Mouse (Mus musculus) B cell, adult 2 months (primary cell): Measurements from ENCODE around the gene Tmprss11d.
"Not testable (repeated sequence)": the region's sequence is repeated elsewhere in the genome, so short reads cannot be mapped to it uniquely, and the experiment has no call there.

Experiments used
- DNase-seq, 2 experiments: peaks; one replicate each; pipeline ENCODE4 v3.0.0; 2022

Tmprss11d gene

DNA sequence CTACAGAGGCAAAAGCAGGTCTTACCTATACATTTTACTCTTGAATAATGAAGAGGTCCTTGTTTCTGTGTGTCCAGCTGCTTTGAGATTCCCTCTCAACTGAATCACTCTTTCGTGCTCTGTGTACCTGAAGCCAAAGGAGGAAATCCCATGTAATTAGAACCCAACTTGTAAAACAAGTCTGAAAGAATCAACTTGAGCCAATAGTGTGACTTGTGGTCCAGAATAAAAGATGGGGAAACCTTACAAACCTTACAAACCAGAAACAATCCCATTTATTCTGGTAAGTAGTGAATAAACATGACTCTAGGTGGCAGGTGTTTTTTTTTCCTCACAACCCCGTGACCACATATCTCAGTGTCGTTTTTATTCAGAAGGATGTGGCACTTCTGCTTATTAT, at the start of gene Tmprss11d:
Gene Tmprss11d (minus strand): TSS at position 101 of the 400 bp plus-strand sequence.
- no peak for DNase-seq

DNA sequence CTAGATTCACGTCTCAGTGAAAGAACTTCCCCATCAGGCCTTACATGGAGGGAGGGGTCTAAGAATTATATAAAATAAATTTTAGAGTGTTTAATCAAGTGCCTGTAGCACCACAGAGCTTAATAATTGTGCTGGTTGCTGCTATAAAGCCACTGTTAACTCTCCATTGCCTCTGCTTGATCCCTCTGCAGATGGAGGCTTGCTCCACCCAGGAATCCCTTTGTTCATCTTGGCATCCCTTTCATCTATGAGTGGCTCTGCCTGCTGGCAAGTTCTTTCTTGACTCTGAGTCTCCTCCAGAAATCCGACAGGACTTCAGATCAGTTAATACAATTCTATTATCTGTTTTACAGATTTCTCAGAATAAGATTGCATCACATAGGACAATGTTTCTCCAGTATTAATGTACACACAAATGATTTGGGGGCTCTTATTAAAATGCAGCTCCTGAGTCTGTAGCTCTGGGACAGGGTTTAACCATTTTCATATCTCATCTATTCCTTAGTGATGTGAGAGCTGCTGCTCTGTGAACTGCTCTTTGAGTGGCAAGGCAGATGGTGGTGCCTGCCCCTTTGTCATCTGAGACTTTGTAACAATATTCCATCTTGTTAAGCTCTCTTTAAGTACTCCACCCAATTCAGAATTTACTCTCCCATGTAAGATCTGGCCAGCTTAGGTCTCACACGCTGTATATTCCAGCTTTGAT, 48.3 kb upstream of the Tmprss11d start:
- no peak for DNase-seq

DNA sequence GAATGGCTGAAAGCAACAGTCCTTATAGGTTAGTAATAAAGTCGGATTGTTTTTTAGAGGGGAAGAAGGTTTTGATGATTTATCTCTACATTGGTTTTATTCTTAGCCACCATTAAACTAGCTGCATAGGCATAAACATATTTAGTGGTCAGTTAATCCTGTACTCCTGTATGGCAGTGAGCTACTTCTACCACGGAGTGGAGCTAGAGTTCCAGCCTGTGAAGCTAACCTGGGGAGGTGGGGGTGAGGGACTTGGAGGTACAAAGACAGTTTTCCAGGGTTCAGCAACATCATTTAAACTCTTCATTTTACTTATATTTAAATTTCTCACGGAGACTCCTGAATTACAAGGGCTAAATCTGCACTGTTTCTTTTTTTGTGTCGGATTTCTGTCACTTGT, 46.3 kb upstream of the Tmprss11d start:
- no peak for DNase-seq

DNA sequence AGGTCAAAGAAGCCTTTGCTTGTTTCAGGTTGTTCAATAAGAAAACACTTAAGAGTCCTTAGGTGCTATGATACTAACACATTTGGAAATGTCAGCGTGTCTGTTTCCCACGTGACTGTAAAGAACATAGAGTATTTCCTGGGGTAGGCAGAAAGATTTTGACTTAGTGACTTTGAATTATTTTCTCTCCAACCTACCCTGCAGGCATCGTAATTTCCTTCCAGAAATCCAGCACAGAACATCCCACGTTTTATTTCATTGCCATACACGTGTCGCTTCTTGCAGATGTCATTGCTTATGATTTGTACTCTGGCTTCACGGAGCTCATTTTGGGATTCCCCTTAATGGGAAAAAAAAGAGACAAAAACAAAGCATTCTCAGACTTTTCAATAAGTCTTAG, 41.1 kb upstream of the Tmprss11d start:
- no peak for DNase-seq

DNA sequence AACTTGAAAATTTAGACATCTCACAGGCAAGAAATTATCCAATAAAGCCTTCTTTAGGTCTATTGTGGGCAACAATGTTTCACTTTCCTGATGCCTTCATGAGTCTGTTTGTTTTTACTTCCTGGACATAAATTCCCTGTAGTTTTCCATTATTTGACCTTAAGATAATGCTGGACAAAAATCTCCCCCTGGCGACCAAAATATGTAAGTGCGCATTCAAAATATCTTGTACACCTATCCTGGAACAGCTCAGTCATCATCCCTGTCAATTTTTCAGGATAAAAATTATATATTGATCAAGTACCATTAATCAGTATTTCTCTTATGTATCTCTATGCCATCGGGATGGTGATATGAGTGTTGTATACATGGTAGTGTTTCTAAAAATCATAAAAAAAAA, 37.6 kb upstream of the Tmprss11d start:
- DNase-seq: no peak

DNA sequence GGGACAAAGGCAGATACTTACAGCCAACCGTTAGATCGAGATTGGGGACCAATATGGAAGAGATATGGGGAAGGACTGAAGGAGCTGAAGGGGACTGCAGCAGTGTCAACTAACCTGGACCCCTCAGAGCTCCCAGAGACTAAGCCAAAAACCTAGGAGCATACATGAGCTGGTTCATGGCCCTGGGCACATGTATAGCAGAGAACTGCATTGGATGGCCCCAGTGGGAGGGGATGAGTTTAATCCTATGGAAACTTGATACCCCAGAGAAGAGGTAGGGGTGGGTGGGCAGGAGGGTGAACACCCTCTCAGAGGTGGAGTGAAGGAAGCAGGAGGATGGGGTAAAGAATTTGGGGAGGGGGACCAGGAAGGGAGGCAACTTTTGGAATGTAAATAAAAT, 34.7 kb upstream of the Tmprss11d start:
- DNase-seq: no peak

DNA sequence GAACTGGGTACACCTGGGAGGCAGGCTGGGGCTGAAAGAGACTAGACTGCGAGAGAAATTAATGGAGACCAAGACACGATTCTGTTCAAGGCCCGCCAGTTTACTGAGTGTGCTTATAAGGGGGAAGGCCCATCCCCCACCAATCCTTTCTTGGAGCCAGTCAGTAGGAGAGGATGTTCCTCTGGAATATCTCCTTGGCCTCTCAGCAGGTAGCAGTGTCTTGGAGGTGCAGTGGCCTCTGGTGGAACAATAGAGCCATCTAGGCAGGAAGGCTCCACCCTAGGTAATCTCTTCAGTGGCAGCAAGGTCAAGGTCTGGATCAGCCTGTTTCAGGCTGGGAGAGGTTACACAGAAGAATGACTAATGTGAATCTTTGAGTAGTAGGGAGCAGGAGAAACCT, 34.0 kb upstream of the Tmprss11d start:
- DNase-seq: no peak

DNA sequence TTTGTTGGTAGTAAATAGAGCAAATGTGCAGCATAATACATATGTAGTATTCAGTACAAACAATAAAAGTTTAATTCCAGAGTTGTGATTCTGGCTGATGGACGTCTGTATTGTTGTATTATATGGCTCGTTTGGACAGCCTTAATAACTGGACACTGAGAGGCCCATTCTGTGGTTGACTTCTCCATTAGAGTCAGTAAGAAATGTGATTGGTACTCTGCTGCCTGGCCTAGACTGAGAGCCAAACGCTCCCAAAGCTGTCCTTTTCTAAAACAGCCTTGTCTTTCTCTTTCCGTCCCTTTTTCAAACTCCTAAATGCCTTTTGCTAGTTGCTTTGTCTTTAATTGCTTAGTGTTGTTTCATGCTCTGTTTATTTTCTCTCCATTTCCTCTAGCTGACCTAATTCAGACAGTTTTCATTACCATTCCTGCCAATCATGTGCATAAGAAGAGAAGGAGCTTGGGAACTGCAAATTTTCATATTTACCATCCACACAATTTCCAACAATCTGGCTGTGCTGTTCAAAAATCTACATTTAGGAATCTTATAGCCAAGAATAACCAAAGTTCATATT, 13.7 kb downstream of the Tmprss11d start:
- no peak for DNase-seq

DNA sequence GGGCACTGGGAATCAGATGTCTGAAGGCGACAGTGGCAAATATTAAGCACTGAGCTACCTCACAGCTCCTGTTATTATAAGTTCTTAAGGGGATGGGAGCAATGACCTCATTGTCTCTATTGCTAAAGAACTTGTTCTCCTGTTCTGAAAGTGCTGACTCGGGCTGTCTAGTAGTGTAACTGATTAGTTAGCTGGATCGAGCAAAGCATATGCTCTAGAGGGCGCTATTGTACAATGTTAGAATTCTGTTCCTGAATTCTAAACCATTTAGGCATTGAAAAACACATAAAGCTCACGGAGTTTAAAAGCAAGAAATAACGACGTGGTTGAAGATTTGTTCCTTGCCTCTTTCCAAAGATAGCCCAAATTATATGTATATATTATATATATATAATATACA, 20.3 kb downstream of the Tmprss11d start:
- DNase-seq: no peak

DNA sequence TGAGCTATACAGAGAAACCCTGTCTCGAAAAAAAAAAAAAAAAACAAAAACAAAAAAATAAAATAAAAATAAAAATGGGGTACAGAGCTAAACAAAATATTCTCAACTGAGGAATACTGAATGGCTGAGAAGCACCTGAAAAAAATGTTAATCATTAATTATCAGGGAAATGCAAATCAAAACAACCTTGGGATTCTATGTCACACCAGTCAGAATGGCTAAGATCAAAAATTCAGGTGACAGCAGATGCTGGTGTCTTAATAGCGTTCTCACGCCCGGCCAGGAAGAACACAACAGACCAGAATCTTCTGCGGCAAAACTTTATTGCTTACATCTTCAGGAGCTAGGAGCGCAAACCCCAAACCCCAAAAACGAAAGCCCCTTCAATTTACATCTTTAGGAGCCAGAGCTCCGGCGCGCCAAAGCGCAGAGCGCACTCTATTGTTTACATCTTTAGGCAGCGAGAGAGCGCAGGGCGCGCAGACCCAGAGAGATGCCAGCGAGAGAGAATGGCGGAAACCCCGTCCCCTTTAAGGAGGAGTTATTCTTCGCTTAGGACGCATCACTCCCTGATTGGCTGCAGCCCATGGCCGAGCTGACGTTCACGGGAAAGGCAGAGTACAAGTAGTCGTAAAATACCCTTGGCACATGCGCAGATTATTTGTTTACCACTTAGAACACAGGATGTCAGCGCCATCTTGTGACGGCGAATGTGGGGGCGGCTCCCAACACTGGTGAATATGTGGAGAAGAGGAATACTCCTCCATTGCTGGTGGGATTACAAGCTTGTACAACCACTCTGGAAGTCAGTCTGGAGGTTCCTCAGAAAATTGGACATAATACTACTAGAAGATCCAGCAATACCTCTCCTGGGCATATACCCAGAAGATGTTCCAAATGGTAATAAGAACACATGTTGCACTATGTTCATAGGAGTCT, 54.9 kb downstream of the Tmprss11d start:
- DNase-seq: not testable (repeated sequence)

DNA sequence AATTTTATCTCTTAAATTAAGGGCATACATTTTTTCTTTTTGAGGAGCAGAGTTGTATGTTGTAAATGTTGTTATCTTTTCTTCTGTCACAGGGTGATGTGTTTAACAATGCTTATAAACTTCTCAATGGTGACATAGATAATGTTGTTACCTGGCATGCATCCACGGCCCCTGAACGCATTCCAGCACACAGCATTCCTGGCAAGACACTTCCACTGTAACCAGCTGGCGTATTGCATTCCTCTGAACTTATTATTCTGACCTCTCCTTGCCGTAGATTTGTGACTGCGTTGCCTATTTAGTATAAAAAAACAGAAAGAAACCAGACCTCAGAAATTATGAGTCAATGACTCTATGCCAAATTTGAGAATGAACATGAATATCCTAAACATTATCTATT, 67.1 kb downstream of the Tmprss11d start:
- DNase-seq: no peak

DNA sequence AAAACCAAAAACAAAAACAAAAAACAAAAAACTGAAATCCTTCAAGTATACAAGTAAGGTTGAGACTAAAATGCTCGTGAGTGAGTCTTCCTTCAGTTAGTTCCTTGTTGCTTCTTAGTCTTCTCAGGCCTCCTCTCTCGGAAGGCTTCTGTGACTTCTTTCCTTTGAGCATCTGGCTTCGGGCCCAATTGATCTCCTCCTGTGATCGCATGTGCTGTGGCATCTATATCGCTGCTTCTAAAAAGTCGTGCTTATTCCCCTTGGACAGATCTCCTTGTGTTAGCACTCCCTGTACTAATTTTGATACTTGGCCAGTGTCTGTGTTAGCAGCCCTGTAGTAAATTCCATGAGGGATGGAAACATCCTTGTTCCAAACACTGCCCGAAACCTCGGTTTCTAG, 69.3 kb downstream of the Tmprss11d start:
- DNase-seq: no peak

DNA sequence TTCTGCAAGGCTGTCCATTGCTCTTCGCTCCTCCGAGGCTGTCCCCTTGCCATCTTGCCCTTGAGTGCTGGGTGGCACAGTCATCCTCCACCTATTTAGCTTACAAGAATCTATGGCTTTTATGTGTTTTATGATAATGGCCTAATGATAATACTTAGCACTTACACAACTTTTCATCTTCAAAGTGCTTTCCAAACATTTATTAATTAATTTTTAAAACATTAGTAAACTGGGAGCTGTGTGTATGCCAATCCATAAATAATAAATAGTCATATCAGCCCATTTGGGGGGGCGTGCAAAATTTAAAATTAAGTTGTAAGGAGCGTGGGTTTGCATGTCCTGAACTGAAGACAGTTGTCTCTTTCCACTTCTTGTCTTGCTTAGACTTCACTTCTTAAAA, 84.0 kb downstream of the Tmprss11d start, which contains the start of gene Tmprss11c:
Gene Tmprss11c (minus strand): TSS at position 101 of the 400 bp plus-strand sequence.
- no peak for DNase-seq
